Mouse (Mus musculus) G1E (cell line): ENCODE results near the gene Adamts12.

ENCODE experiments used
- CTCF ChIP-seq: IDR thresholded peaks from 2 replicates; pipeline ENCODE4 v1.5.1; 2012; ENCODE audit warnings: low read depth, low read length, inconsistent platforms, mixed read lengths
- POLR2AphosphoS5 ChIP-seq: IDR thresholded peaks from 2 replicates; pipeline ENCODE4 v1.6.1; 2012; ENCODE audit warnings: low read depth, low read length, inconsistent platforms; ENCODE audit not compliant: insufficient replicate concordance

DNA sequence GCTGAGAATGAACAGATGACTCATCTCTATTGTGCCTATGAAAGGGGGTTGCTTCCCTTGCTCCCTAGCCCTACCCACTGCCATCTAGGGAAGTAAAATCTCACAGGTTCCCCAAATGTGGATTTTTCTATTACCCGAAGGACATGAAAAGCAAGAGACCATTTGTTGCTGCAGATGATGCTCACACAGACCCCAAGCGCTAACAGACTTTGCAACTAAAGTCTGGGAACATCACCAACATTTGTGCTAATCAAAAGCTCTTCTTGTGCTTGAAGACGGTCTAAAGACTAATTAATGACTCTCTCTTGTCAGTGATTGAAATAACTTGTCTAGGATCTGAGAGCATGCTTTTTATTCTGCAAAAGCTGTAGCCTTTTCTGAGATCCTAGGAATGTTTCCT is 175.8 kb downstream of the Adamts12 start:
- TF ChIP-seq POLR2AphosphoS5 (no peak), CTCF (no peak)
